7 mouse cellular contexts compared by ENCODE assay signal in the genomic region with DNA sequence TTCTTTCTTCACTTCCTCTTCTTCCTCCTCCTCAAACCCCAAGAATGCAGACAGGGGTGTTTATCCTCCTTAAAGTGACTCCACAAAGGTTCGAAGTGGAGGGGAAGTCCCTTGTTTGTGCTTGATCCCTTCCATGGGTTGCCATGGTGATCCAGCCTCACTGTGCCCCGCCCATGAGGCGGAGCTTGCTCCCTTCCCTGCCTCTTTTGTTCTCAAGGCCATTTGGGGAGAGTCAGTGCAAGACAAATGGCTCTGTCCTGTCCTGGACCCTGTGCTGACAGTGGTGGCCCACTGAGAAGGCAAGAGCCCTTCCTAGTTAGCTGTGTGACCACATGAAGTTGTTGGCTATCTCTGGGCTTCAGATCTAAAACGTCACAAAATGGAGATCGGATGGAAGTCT. TPM values are rescaled to one million over a fixed set of nuclear protein-coding genes. Genes with fewer than 3 reads are reported as not detected.
DNase-seq lines count a peak whose midpoint lies in the region; ATAC-seq and TF ChIP-seq lines count a peak whose summit lies in the region.

No protein-coding gene starts in this region.

- no peaks in the 10 kb centered on the region for H3K36me3 ChIP-seq in ES-E14 (ENCODE audit: control insufficient read depth, insufficient read depth, low read length, poor library complexity, severe bottlenecking)
- H3K36me3 ChIP-seq in forebrain, postnatal 0 days (ENCODE audit: insufficient read depth) = peaks cover 28% of the 10 kb centered on the region
- H3K36me3 ChIP-seq in hindbrain, postnatal 0 days (ENCODE audit: insufficient read depth, low read length) = peaks cover 26% of the 10 kb centered on the region
- H3K36me3 ChIP-seq in liver, embryonic 15.5 days (replicated peaks) = peaks cover 61% of the 10 kb centered on the region
- H3K36me3 ChIP-seq in neural tube, embryonic 11.5 days (ENCODE audit: control insufficient read depth, insufficient read depth, low read length) = peaks cover 12% of the 10 kb centered on the region; the same call in 1 of the 2 replicates

- H3K27ac ChIP-seq in ES-E14 (ENCODE audit: insufficient read depth, low read depth, low read length, poor library complexity, severe bottlenecking) = no peak overlapping the region
- H3K27ac ChIP-seq in forebrain, postnatal 0 days (ENCODE audit: low read depth, low read length) = peak overlapping the region; percentile 96
- H3K27ac ChIP-seq in hindbrain, postnatal 0 days = peak overlapping the region; percentile 95
- peak overlapping the region; percentile 65 for H3K27ac ChIP-seq in liver, embryonic 15.5 days (replicated peaks)
- peak overlapping the region; percentile 58 for H3K27ac ChIP-seq in neural tube, embryonic 11.5 days (ENCODE audit: low read depth, low read length)

- DNase-seq in ES-E14 (ENCODE audit: low read depth, low spot score) = peak; percentile 86
- peak; percentile 70 for DNase-seq in adrenal gland, adult 2 months
- DNase-seq in forebrain, postnatal 0 days = peak; percentile 83
- peak; percentile 80 for DNase-seq in hindbrain, postnatal 0 days (ENCODE audit: low spot score)
- peak; percentile 88 for DNase-seq in neural tube, embryonic 11.5 days (ENCODE audit: low spot score)

- no peaks in the 10 kb centered on the region for H3K9me3 ChIP-seq in ES-E14 (ENCODE audit: control insufficient read depth, insufficient read depth, low read depth, low read length)
- H3K9me3 ChIP-seq in forebrain, postnatal 0 days (ENCODE audit: low read length) = no peaks in the 10 kb centered on the region
- H3K9me3 ChIP-seq in hindbrain, postnatal 0 days (ENCODE audit: low read length) = no peaks in the 10 kb centered on the region
- H3K9me3 ChIP-seq in liver, embryonic 15.5 days (replicated peaks) = no peaks in the 10 kb centered on the region
- no peaks in the 10 kb centered on the region for H3K9me3 ChIP-seq in neural tube, embryonic 11.5 days (ENCODE audit: control insufficient read depth, low read length)

- H3K4me1 ChIP-seq in ES-E14 (ENCODE audit: control insufficient read depth in 2 of 2, insufficient read depth in 2 of 2, low read length in 2 of 2, poor library complexity in 1 of 2) = peaks cover 6 to 25% of the 10 kb centered on the region in 2 experiments
- H3K4me1 ChIP-seq in forebrain, postnatal 0 days (ENCODE audit: insufficient read depth) = peaks cover 45% of the 10 kb centered on the region
- H3K4me1 ChIP-seq in hindbrain, postnatal 0 days (ENCODE audit: insufficient read depth, low read length) = peaks cover 51% of the 10 kb centered on the region
- H3K4me1 ChIP-seq in liver, embryonic 15.5 days (replicated peaks) = peaks cover 63% of the 10 kb centered on the region
- peaks cover 42% of the 10 kb centered on the region for H3K4me1 ChIP-seq in neural tube, embryonic 11.5 days (ENCODE audit: control insufficient read depth, insufficient read depth, low read length)

- H3K4me3 ChIP-seq in ES-E14 (ENCODE audit: insufficient read depth in 1 of 2, low read depth in 1 of 2, low read length in 2 of 2, poor library complexity in 1 of 2, severe bottlenecking in 1 of 2) = no peak overlapping the region
- 0 out of 2 replicates have a peak overlapping the region, but pooled peaks have one; percentile 5 for H3K4me3 ChIP-seq in forebrain, postnatal 0 days (ENCODE audit: low read depth, low read length)
- H3K4me3 ChIP-seq in hindbrain, postnatal 0 days (ENCODE audit: low read length) = no peak overlapping the region
- no peak overlapping the region for H3K4me3 ChIP-seq in liver, embryonic 15.5 days (replicated peaks)
- H3K4me3 ChIP-seq in neural tube, embryonic 11.5 days (ENCODE audit: low read depth, low read length) = no peak overlapping the region

- H3K4me2 ChIP-seq in forebrain, postnatal 0 days (ENCODE audit: low read depth) = peak overlapping the region; percentile 71
- peak overlapping the region; percentile 68 for H3K4me2 ChIP-seq in hindbrain, postnatal 0 days (ENCODE audit: low read depth, low read length)
- H3K4me2 ChIP-seq in liver, embryonic 15.5 days = no peak overlapping the region
- H3K4me2 ChIP-seq in neural tube, embryonic 11.5 days (ENCODE audit: low read depth) = peak overlapping the region; percentile 78

- ATAC-seq in forebrain, postnatal 0 days = peak; percentile 44
- peak; percentile 43 for ATAC-seq in hindbrain, postnatal 0 days
- no peak for ATAC-seq in liver, embryonic 15.5 days (ENCODE audit: insufficient read depth)
- ATAC-seq in neural tube, embryonic 11.5 days (ENCODE audit: insufficient read depth, low FRiP score, low TSS enrichment) = peak; percentile 75
- ATAC-seq in erythroid progenitor cell, adult 5-6 weeks (replicated peaks; ENCODE audit: low FRiP score, poor library complexity, severe bottlenecking) = no peak

- no peak overlapping the region for H3K9ac ChIP-seq in ES-E14 (ENCODE audit: insufficient read depth, low read depth, low read length, poor library complexity, severe bottlenecking)
- peak overlapping the region; percentile 22; the same call in 1 of the 2 replicates for H3K9ac ChIP-seq in forebrain, postnatal 0 days
- H3K9ac ChIP-seq in hindbrain, postnatal 0 days (replicated peaks; ENCODE audit: low read length) = no peak overlapping the region
- peak overlapping the region; percentile 4; the same call in 1 of the 2 replicates for H3K9ac ChIP-seq in liver, embryonic 15.5 days
- H3K9ac ChIP-seq in neural tube, embryonic 11.5 days (ENCODE audit: low read length) = peak overlapping the region; percentile 30

- TF ChIP-seq CTCF in forebrain, postnatal 0 days (IDR thresholded peaks at IDR 0.05; ENCODE audit: low read depth) = no peak
- no peak for TF ChIP-seq CTCF in hindbrain, postnatal 0 days (IDR thresholded peaks at IDR 0.05; ENCODE audit: low read depth)

- in situ Hi-C loops in ES-E14 (cut with MboI; ENCODE audit: low sequenced_read_pairs in 2 of 2, unreplicated experiment in 2 of 2) = loop anchor here in 1 of 2 experiments (5.0 kb wide), 1 partner anchor 53 kb away; no protein-coding TSS in a partner anchor

- H3K27me3 ChIP-seq in forebrain, postnatal 0 days (ENCODE audit: insufficient read depth, low read length) = no peaks in the 10 kb centered on the region
- H3K27me3 ChIP-seq in hindbrain, postnatal 0 days (ENCODE audit: insufficient read depth, low read length) = no peaks in the 10 kb centered on the region
- H3K27me3 ChIP-seq in liver, embryonic 15.5 days = no peaks in the 10 kb centered on the region
- H3K27me3 ChIP-seq in neural tube, embryonic 11.5 days (ENCODE audit: control insufficient read depth, insufficient read depth, low read length) = no peaks in the 10 kb centered on the region

- 10% methylated on average over 5 of the region's 5 CpGs for WGBS in forebrain, postnatal 0 days
- 10% methylated on average over 5 of the region's 5 CpGs for WGBS in hindbrain, postnatal 0 days
- 13% methylated on average over 5 of the region's 5 CpGs for WGBS in liver, embryonic 15.5 days (ENCODE audit: insufficient replicate concordance)
- WGBS in neural tube, embryonic 11.5 days = 17% methylated on average over 5 of the region's 5 CpGs

TF ChIP-seq in ES-E14, 5 proteins besides CTCF, POLR2A, EP300 and RAD21 (continues in another document):
- TF ChIP-seq ZC3H11A (IDR thresholded peaks at IDR 0.05; ENCODE audit: borderline replicate concordance, low read depth, low read length) = no peak
- no peak for TF ChIP-seq HCFC1 (IDR thresholded peaks at IDR 0.05; ENCODE audit: borderline replicate concordance, insufficient read depth, low read length)
- no peak for TF ChIP-seq MAFK (IDR thresholded peaks at IDR 0.05; ENCODE audit: insufficient read depth, low read depth, low read length)

RNA-seq across cellular contexts. Expression of a gene that starts 16.8 kb away (rescaled TPM):
- 0.36 TPM in 1 of 2 replicates, not detected in the other for total RNA-seq in ES-E14 (2012; rRNA removed)
- 1 to 10 TPM; 2.0 to 2.8 TPM for total RNA-seq in adrenal gland, adult 2 months (2021)
- 9.1 and 11.2 TPM in 2 replicates for polyA plus RNA-seq in adrenal gland, adult 2 months (2012; rRNA removed)
- 0.67 and 1.2 TPM in 2 replicates for total RNA-seq in forebrain, postnatal 0 days (2014; rRNA removed)
- 0.47 and 0.69 TPM in 2 replicates for polyA plus RNA-seq in forebrain, postnatal 0 days (2015; fragmentation: Nextera tagmentation; extraction: Ambion mirVana)
- 1.3 TPM in 2 replicates for total RNA-seq in hindbrain, postnatal 0 days (2014; rRNA removed)
- polyA plus RNA-seq in hindbrain, postnatal 0 days (2015; fragmentation: Nextera tagmentation; extraction: Ambion mirVana) = 0.52 and 0.54 TPM in 2 replicates
- polyA plus RNA-seq in liver, embryonic 15.5 days (2015; fragmentation: Nextera tagmentation; extraction: Ambion mirVana) = 8.3 and 9.3 TPM in 2 replicates
- 3.5 and 4.1 TPM in 2 replicates for polyA plus RNA-seq in neural tube, embryonic 11.5 days (2014; fragmentation: Nextera tagmentation; extraction: Ambion mirVana)
- 10.1 and 12.2 TPM in 2 replicates for total RNA-seq in erythroid progenitor cell, adult 5-6 weeks (2015; ENCODE audit: low replicate concordance)
- total RNA-seq in erythroid progenitor cell, adult 5-6 weeks (2017; ENCODE audit: low replicate concordance) = 3.5 and 10.3 TPM in 2 replicates

RNA-seq across cellular contexts. Expression of a gene that starts 26.1 kb away (rescaled TPM):
- 5.4 and 5.7 TPM in 2 replicates for total RNA-seq in ES-E14 (2012; rRNA removed)
- total RNA-seq in adrenal gland, adult 2 months (2021) = 10 to 100 TPM; 17.3 to 24.3 TPM
- 40.2 and 56.5 TPM in 2 replicates for polyA plus RNA-seq in adrenal gland, adult 2 months (2012; rRNA removed)
- total RNA-seq in forebrain, postnatal 0 days (2014; rRNA removed) = 107 and 188 TPM in 2 replicates
- 79.8 and 101 TPM in 2 replicates for polyA plus RNA-seq in forebrain, postnatal 0 days (2015; fragmentation: Nextera tagmentation; extraction: Ambion mirVana)
- 236 and 284 TPM in 2 replicates for total RNA-seq in hindbrain, postnatal 0 days (2014; rRNA removed)
- polyA plus RNA-seq in hindbrain, postnatal 0 days (2015; fragmentation: Nextera tagmentation; extraction: Ambion mirVana) = 105 TPM in 2 replicates
- 45.2 and 46.1 TPM in 2 replicates for polyA plus RNA-seq in liver, embryonic 15.5 days (2015; fragmentation: Nextera tagmentation; extraction: Ambion mirVana)
- polyA plus RNA-seq in neural tube, embryonic 11.5 days (2014; fragmentation: Nextera tagmentation; extraction: Ambion mirVana) = 133 and 140 TPM in 2 replicates
- 29.3 and 55.9 TPM in 2 replicates for total RNA-seq in erythroid progenitor cell, adult 5-6 weeks (2015; ENCODE audit: low replicate concordance)
- 12.4 and 14.4 TPM in 2 replicates for total RNA-seq in erythroid progenitor cell, adult 5-6 weeks (2017; ENCODE audit: low replicate concordance)

RNA-seq across cellular contexts. Expression of a gene that starts 54.2 kb away (rescaled TPM):
- total RNA-seq in ES-E14 (2012; rRNA removed) = 0.94 and 1.1 TPM in 2 replicates
- total RNA-seq in adrenal gland, adult 2 months (2021) = not detected
- not detected in 2 replicates for polyA plus RNA-seq in adrenal gland, adult 2 months (2012; rRNA removed)
- total RNA-seq in forebrain, postnatal 0 days (2014; rRNA removed) = 1.9 and 4.4 TPM in 2 replicates
- 2.1 and 3.7 TPM in 2 replicates for polyA plus RNA-seq in forebrain, postnatal 0 days (2015; fragmentation: Nextera tagmentation; extraction: Ambion mirVana)
- total RNA-seq in hindbrain, postnatal 0 days (2014; rRNA removed) = 2.9 and 3.6 TPM in 2 replicates
- 3.0 and 3.3 TPM in 2 replicates for polyA plus RNA-seq in hindbrain, postnatal 0 days (2015; fragmentation: Nextera tagmentation; extraction: Ambion mirVana)
- polyA plus RNA-seq in liver, embryonic 15.5 days (2015; fragmentation: Nextera tagmentation; extraction: Ambion mirVana) = 0.35 and 0.39 TPM in 2 replicates
- not detected in 2 replicates for polyA plus RNA-seq in neural tube, embryonic 11.5 days (2014; fragmentation: Nextera tagmentation; extraction: Ambion mirVana)
- total RNA-seq in erythroid progenitor cell, adult 5-6 weeks (2015; ENCODE audit: low replicate concordance) = not detected in 2 replicates
- 2.4 and 7.9 TPM in 2 replicates for total RNA-seq in erythroid progenitor cell, adult 5-6 weeks (2017; ENCODE audit: low replicate concordance)

Comparison
In these comparisons a context has a peak if more than half of its experiments do, and no peak if none do; other contexts are left out.
1. H3K9ac ChIP-seq: peak in forebrain, postnatal 0 days (single experiment), liver, embryonic 15.5 days (single experiment) and neural tube, embryonic 11.5 days (single experiment); none in ES-E14 (single experiment) and hindbrain, postnatal 0 days (single experiment).
2. ATAC-seq: peak in forebrain, postnatal 0 days (single experiment), hindbrain, postnatal 0 days (single experiment) and neural tube, embryonic 11.5 days (single experiment); none in liver, embryonic 15.5 days (single experiment) and erythroid progenitor cell, adult 5-6 weeks (single experiment).
3. Peak in every context shown above with its lines, with median percentiles within 50 percentile points of each other: DNase-seq.